Mouse (Mus musculus) bone marrow macrophage, adult 2 months (primary cell): Measurements from ENCODE around the gene Uchl4.

Source experiments
- CTCF ChIP-seq: IDR thresholded peaks from 2 replicates; pipeline ENCODE4 v1.5.1; 2012; ENCODE audit warnings: low read depth, mild to moderate bottlenecking, low read length, moderate library complexity
- POLR2A ChIP-seq: IDR thresholded peaks from 2 replicates; pipeline ENCODE4 v1.6.1; 2012; ENCODE audit warnings: mild to moderate bottlenecking, low read depth, low read length, borderline replicate concordance

DNA sequence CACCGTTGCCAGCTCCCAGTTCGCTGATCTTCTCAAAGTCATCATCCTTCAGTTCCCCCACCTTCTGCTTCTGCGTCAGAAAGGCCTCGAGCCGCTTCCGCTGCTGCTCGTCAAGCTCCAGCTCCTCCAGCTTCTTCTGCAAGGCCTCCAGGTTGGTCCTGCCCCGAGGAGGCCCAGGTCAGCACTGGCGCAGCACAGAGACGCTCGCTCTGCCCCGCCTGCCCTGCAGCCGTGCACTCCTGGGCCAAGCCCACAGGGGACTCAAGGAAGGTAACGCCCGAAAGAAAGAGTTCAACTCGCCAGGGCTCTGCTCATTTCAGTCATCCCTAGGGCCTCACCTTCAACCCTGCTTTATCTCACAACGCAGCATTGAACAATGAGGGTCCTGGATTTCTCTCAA, 20.5 kb upstream of the Uchl4 start:
- TF ChIP-seq CTCF (no peak), POLR2A (no peak)
